ENCODE assay signal across 18 mouse cellular contexts in genomic region chr7:64331309-64331708, GRCm38 (mm10).
"Had no signal": no experiment of that assay in that cellular context is flagged by ENCODE, and none has a peak within 500 bp of the region (broad histone marks: within the 10 kb centered on the region; RNA-seq: fewer than 3 reads in every experiment).

No protein-coding gene starts in this region.

- H3K27me3 ChIP-seq: liver, embryonic 13.5 days; liver, embryonic 15.5 days; lung, embryonic 15.5 days; midbrain, embryonic 12.5 days; neural tube, embryonic 13.5 days; stomach, embryonic 15.5 days had no signal

- H3K4me3 ChIP-seq: liver, embryonic 13.5 days; liver, embryonic 15.5 days; lung, embryonic 15.5 days; midbrain, embryonic 10.5 days; midbrain, embryonic 12.5 days; neural tube, embryonic 13.5 days; stomach, embryonic 15.5 days had no signal

- H3K9me3 ChIP-seq: liver, embryonic 13.5 days; liver, embryonic 15.5 days; lung, embryonic 15.5 days; midbrain, embryonic 10.5 days; midbrain, embryonic 12.5 days; neural tube, embryonic 13.5 days; stomach, embryonic 15.5 days had no signal

- H3K4me2 ChIP-seq: liver, embryonic 11.5 days; liver, embryonic 13.5 days; liver, embryonic 15.5 days; lung, embryonic 15.5 days; midbrain, embryonic 12.5 days; neural tube, embryonic 13.5 days; stomach, embryonic 15.5 days had no signal

- ATAC-seq: liver, postnatal 0 days; lung, postnatal 0 days; midbrain, embryonic 16.5 days had no signal

- H3K9ac ChIP-seq: liver, embryonic 13.5 days; liver, embryonic 15.5 days; liver, postnatal 0 days; lung, embryonic 15.5 days; midbrain, embryonic 12.5 days; neural tube, embryonic 13.5 days; stomach, embryonic 15.5 days had no signal

- DNase-seq: liver, embryonic 13.5 days; liver, postnatal 0 days; lung, adult 2 months; lung, postnatal 4 days; right cerebral cortex, postnatal 14 days; thymus, adult 2 months; thymus, postnatal 25 days; thymus, postnatal 4 days had no signal

- H3K27ac ChIP-seq: liver, embryonic 13.5 days; liver, embryonic 15.5 days; lung, embryonic 15.5 days; midbrain, embryonic 10.5 days; midbrain, embryonic 12.5 days; neural tube, embryonic 13.5 days; stomach, embryonic 15.5 days; stomach, postnatal 0 days had no signal

- H3K4me1 ChIP-seq: liver, embryonic 13.5 days; liver, embryonic 15.5 days; lung, embryonic 15.5 days; midbrain, embryonic 10.5 days; midbrain, embryonic 12.5 days; neural tube, embryonic 13.5 days; stomach, embryonic 15.5 days had no signal
